Comparison of ENCODE assay signal across 8 mouse cellular contexts in genomic region chr7:143154458-143154871, GRCm38 (mm10). TPM values are rescaled to one million over a fixed set of nuclear protein-coding genes. Genes with fewer than 3 reads are reported as not detected.
DNase-seq lines count a peak whose midpoint lies in the region; ATAC-seq and TF ChIP-seq lines count a peak whose summit lies in the region.

No protein-coding gene starts in this region.

- peaks cover 7% of the 10 kb centered on the region; the same call in 1 of the 2 replicates for H3K4me1 ChIP-seq in embryonic facial prominence, embryonic 11.5 days (ENCODE audit: control insufficient read depth, insufficient read depth, low read length)

- 22% methylated on average over 19 of the region's 19 CpGs for WGBS in embryonic facial prominence, embryonic 11.5 days

- intact Hi-C loops in heart, postnatal 14 days (cut with DNase I) = loop anchor here (1.0 to 5.0 kb wide), 2 partner anchors 143 to 312 kb away; no protein-coding TSS in a partner anchor
- intact Hi-C loops in left cerebral cortex, adult 2 months (cut with DNase I) = loop anchor here (5.0 kb wide), 2 partner anchors 148 to 593 kb away; no protein-coding TSS in a partner anchor

- H3K4me3 ChIP-seq in embryonic facial prominence, embryonic 11.5 days (ENCODE audit: low read depth, low read length) = no peak overlapping the region
- no peak overlapping the region for H3K4me3 ChIP-seq in left cerebral cortex, adult 2 months

- peak; percentile 8 for DNase-seq in right cerebral cortex, postnatal 4 days
- DNase-seq in right cerebral cortex, adult 18-20 months = no peak
- DNase-seq in embryonic facial prominence, embryonic 11.5 days (ENCODE audit: low spot score) = peak; percentile 65
- peak; percentile 44 to 48 for DNase-seq in heart, postnatal 14 days
- DNase-seq in lung, postnatal 4 days = peak; percentile 46 to 48
- DNase-seq in left cerebral cortex, adult 2 months (ENCODE audit: extremely low spot score in 1 of 2, low spot score in 2 of 2) = no peak
- DNase-seq in layer of hippocampus, postnatal 14 days (ENCODE audit: low spot score in 2 of 2) = no peak
- DNase-seq in spleen, postnatal 36 days (ENCODE audit: low spot score in 2 of 2) = no peak

- H3K9ac ChIP-seq in embryonic facial prominence, embryonic 11.5 days (replicated peaks; ENCODE audit: low read length) = peak overlapping the region; percentile 14; the same call in 1 of the 2 replicates

- TF ChIP-seq CTCF in left cerebral cortex, adult 2 months (IDR thresholded peaks at IDR 0.05) = no peak

- H3K4me2 ChIP-seq in embryonic facial prominence, embryonic 11.5 days (ENCODE audit: low read depth, low read length) = no peak overlapping the region

- H3K27me3 ChIP-seq in embryonic facial prominence, embryonic 11.5 days (ENCODE audit: control insufficient read depth, insufficient read depth, low read length) = no peaks in the 10 kb centered on the region

- H3K27ac ChIP-seq in embryonic facial prominence, embryonic 11.5 days (replicated peaks; ENCODE audit: low read depth, low read length) = peak overlapping the region; percentile 78
- H3K27ac ChIP-seq in left cerebral cortex, adult 2 months = no peak overlapping the region

- H3K9me3 ChIP-seq in embryonic facial prominence, embryonic 11.5 days (replicated peaks; ENCODE audit: control insufficient read depth, low read length) = no peaks in the 10 kb centered on the region

- peak; percentile 51; the same call in 1 of the 2 replicates for ATAC-seq in embryonic facial prominence, embryonic 11.5 days (replicated peaks; ENCODE audit: insufficient number of reproducible peaks, low FRiP score, low TSS enrichment, low read depth)

- no peaks in the 10 kb centered on the region for H3K36me3 ChIP-seq in embryonic facial prominence, embryonic 11.5 days (replicated peaks; ENCODE audit: control insufficient read depth, insufficient read depth, low read depth, low read length)

RNA-seq across cellular contexts. Expression of gene Kcnq1, which starts 48.3 kb away (rescaled TPM):
- polyA plus RNA-seq in embryonic facial prominence, embryonic 11.5 days (2014; fragmentation: Nextera tagmentation; extraction: Ambion mirVana) = 0.81 and 1.5 TPM in 2 replicates
- 10 to 100 TPM; 32.1 to 32.5 TPM for total RNA-seq in heart, postnatal 14 days (2021)
- 1 to 10 TPM in 1 of 2 experiments, under 1 TPM in 1; 0.61 to 1.2 TPM for total RNA-seq in left cerebral cortex, adult 2 months (2021)
- total RNA-seq in layer of hippocampus, postnatal 14 days (2021) = 1 to 10 TPM; 1.0 to 1.6 TPM

Comparison
In these comparisons a context has a peak if more than half of its experiments do, and no peak if none do; other contexts are left out.
1. DNase-seq: peak in right cerebral cortex, postnatal 4 days (single experiment), embryonic facial prominence, embryonic 11.5 days (single experiment), heart, postnatal 14 days (2 of 2) and lung, postnatal 4 days (2 of 2); none in right cerebral cortex, adult 18-20 months (single experiment), left cerebral cortex, adult 2 months (0 of 2), layer of hippocampus, postnatal 14 days (0 of 2) and spleen, postnatal 36 days (0 of 2).
2. RNA of gene Kcnq1, which starts 48.3 kb away (total RNA-seq): 32.1 to 32.5 TPM in heart, postnatal 14 days; 1.0 to 1.6 TPM in layer of hippocampus, postnatal 14 days and 0.61 to 1.2 TPM in left cerebral cortex, adult 2 months; every median in the first group is over 10 times any median in the second.